Mouse (Mus musculus) limb, embryonic 13.5 days (tissue): Measurements from ENCODE around the gene Ift172. TPM values are rescaled to one million over a fixed set of nuclear protein-coding genes. Genes with fewer than 3 reads are reported as not detected.

Experiments used
- ATAC-seq: fragments of 200-750 bp; cut with Nextera tagmentation; 2 replicates; pipeline ENCODE4 v1.8.0; 2017; ENCODE audit warnings: low read depth, moderate number of reproducible peaks, moderate TSS enrichment; ENCODE audit not compliant: low FRiP score
- H3K27ac ChIP-seq: fragments of 300-500 bp; sonication (generic); 2 replicates; pipeline ENCODE4 v1.5.1; 2015; ENCODE audit warnings: inconsistent platforms, mild to moderate bottlenecking, moderate library complexity
- H3K27me3 ChIP-seq: fragments of 300-500 bp; sonication (generic); 2 replicates; pipeline ENCODE4 v1.6.1; 2015; ENCODE audit warnings: mild to moderate bottlenecking, inconsistent platforms
- H3K36me3 ChIP-seq: fragments of 300-500 bp; sonication (generic); 2 replicates; pipeline ENCODE4 v1.6.1; 2015; ENCODE audit warnings: inconsistent platforms, mild to moderate bottlenecking, moderate library complexity
- H3K4me1 ChIP-seq: fragments of 300-500 bp; sonication (generic); 2 replicates; pipeline ENCODE4 v1.6.1; 2015; ENCODE audit warnings: inconsistent platforms
- H3K4me2 ChIP-seq: fragments of 300-500 bp; sonication (generic); replicated peaks from 2 replicates; pipeline ENCODE4 v1.6.1; 2015; ENCODE audit warnings: inconsistent platforms, mild to moderate bottlenecking, moderate library complexity
- H3K4me3 ChIP-seq: fragments of 300-500 bp; sonication (generic); 2 replicates; pipeline ENCODE4 v1.5.1; 2015; ENCODE audit warnings: moderate library complexity, mild to moderate bottlenecking, inconsistent platforms
- H3K9ac ChIP-seq: fragments of 300-500 bp; sonication (generic); 2 replicates; pipeline ENCODE4 v1.6.1; 2015; ENCODE audit warnings: mild to moderate bottlenecking, inconsistent platforms
- H3K9me3 ChIP-seq: fragments of 300-500 bp; sonication (generic); 2 replicates; pipeline ENCODE4 v1.6.1; 2016; ENCODE audit warnings: inconsistent platforms
- WGBS: fragments of 180-500 bp; shearing (Covaris S2); methylation state at CpG from one replicate; pipeline ENCODE4 v1.1.7; 2015; 5-methylcytosine and 5-hydroxymethylcytosine counted together
- polyA plus RNA-seq: library from polyadenylated mRNA; unstranded; fragments of >200 nt; fragmentation: Nextera tagmentation; extraction: Ambion mirVana; gene quantifications from 2 replicates; pipeline ENCODE4 v1.2.1, GENCODE M21; 2015

Gene Ift172
- 37.8 and 45.0 TPM in 2 replicates for polyA plus RNA-seq

- peak; percentile 94 for ATAC-seq
- 2% methylated on average over 45 of the region's 45 CpGs for WGBS
Measured at GRCm38 (mm10) chr5:31290521-31291360, at the start of gene Ift172. Ift172 (minus strand) TSS chr5:31291116.

DNA sequence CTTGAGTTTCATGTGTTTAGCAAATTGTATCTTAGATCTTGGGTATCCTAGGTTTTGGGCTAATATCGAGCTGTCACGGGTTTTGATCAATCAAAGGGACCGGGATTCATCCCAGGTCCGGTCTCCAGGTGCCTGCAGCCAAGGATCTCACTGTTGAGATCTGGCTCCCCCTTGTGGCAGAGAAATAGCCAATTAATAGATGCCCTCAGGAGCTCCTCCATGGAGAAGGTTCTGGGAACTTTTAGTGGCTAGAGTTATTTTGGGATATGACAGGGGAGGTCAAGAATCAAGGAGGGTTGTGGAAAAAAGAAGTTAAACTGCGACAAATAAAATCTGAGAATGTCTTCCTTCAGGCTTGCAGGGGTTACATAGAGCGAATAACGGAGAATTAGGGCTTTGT is 37.3 kb upstream of the Ift172 start:
- no peak overlapping the region for H3K9ac ChIP-seq
- 41% methylated on average over 7 of the region's 7 CpGs for WGBS
- H3K4me3 ChIP-seq, result no peak overlapping the region
- peaks cover 4% of the 10 kb centered on the region; the same call in 1 of the 2 replicates for H3K9me3 ChIP-seq
- H3K27ac ChIP-seq, result no peak overlapping the region
- no peaks in the 10 kb centered on the region for H3K36me3 ChIP-seq
- no peak overlapping the region for H3K4me2 ChIP-seq
- no peaks in the 10 kb centered on the region for H3K4me1 ChIP-seq
- no peak for ATAC-seq
- no peaks in the 10 kb centered on the region for H3K27me3 ChIP-seq

More at GRCm38 (mm10) chr5:31290521-31291360, at the start of gene Ift172:
- H3K4me1 ChIP-seq, result peaks cover 30% of the 10 kb centered on the region
- H3K27me3 ChIP-seq, result no peaks in the 10 kb centered on the region
- peaks cover 37% of the 10 kb centered on the region for H3K36me3 ChIP-seq
- H3K4me2 ChIP-seq, result peak within 1 kb of the TSS; percentile 82
- H3K9ac ChIP-seq, result peak within 1 kb of the TSS; percentile 70
- H3K9me3 ChIP-seq, result no peaks in the 10 kb centered on the region
- H3K27ac ChIP-seq, result peak within 1 kb of the TSS; percentile 75
- peak within 1 kb of the TSS; percentile 58 for H3K4me3 ChIP-seq

- no peak overlapping the region for H3K4me2 ChIP-seq
- no peak overlapping the region for H3K4me3 ChIP-seq
- H3K27me3 ChIP-seq, result no peaks in the 10 kb centered on the region
- no peaks in the 10 kb centered on the region for H3K36me3 ChIP-seq
- H3K27ac ChIP-seq, result no peak overlapping the region
- H3K9me3 ChIP-seq, result no peaks in the 10 kb centered on the region
- WGBS, result 22% methylated on average over 5 of the region's 5 CpGs
- H3K4me1 ChIP-seq, result no peaks in the 10 kb centered on the region
- no peak for ATAC-seq
- H3K9ac ChIP-seq, result no peak overlapping the region
Measured at GRCm38 (mm10) chr5:31326850-31327249, 35.9 kb upstream of the Ift172 start.

GRCm38 (mm10) chr5:31324085-31324484 is 33.2 kb upstream of the Ift172 start:
- Histone ChIP-seq H3K4me3 (no peak overlapping the region), H3K4me1 (no peaks in the 10 kb centered on the region), H3K4me2 (no peak overlapping the region), H3K27me3 (no peaks in the 10 kb centered on the region), H3K9me3 (0 out of 2 replicates have a peak, but pooled peaks cover 3% of the 10 kb centered on the region), H3K27ac (no peak overlapping the region), H3K9ac (no peak overlapping the region), H3K36me3 (no peaks in the 10 kb centered on the region)
- ATAC-seq, result no peak
- 48% methylated on average over 3 of the region's 3 CpGs for WGBS

GRCm38 (mm10) chr5:31322776-31323175 is 31.9 kb upstream of the Ift172 start:
- ATAC-seq, result no peak
- Histone ChIP-seq H3K9ac (no peak overlapping the region), H3K27ac (no peak overlapping the region), H3K9me3 (0 out of 2 replicates have a peak, but pooled peaks cover 3% of the 10 kb centered on the region), H3K4me3 (no peak overlapping the region), H3K27me3 (no peaks in the 10 kb centered on the region), H3K4me1 (no peaks in the 10 kb centered on the region), H3K36me3 (no peaks in the 10 kb centered on the region), H3K4me2 (no peak overlapping the region)
- WGBS, result 84% methylated on average over 3 of the region's 3 CpGs

- Histone ChIP-seq H3K9me3 (no peaks in the 10 kb centered on the region), H3K4me3 (no peak overlapping the region), H3K36me3 (no peaks in the 10 kb centered on the region), H3K9ac (no peak overlapping the region), H3K27me3 (peaks cover 5% of the 10 kb centered on the region; the same call in 1 of the 2 replicates), H3K27ac (no peak overlapping the region), H3K4me1 (no peaks in the 10 kb centered on the region), H3K4me2 (no peak overlapping the region)
- WGBS, result 89% methylated on average over 8 of the region's 8 CpGs
- no peak for ATAC-seq
Measured at GRCm38 (mm10) chr5:31312806-31313205, 21.9 kb upstream of the Ift172 start.

DNA sequence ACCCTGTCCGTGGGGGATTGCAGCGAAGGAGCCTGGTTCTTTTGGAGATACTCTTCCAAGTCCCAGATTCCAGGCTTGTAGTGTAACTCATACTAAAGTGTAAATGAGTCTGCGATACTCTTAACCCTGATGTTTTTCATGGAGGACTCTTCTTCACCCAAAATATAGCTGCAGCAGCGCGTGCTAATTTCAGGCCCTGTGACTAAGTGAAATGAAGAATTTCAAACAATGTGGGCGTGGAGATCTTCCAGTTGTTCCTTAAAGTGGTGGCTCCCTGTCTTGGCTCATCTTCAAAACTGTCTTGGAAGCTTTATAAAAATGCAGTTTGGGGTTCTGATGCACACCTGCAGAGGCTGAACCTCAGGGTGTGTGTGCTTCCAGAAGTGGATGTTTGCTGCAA is 12.2 kb upstream of the Ift172 start:
- Histone ChIP-seq H3K4me3 (no peak overlapping the region), H3K9me3 (no peaks in the 10 kb centered on the region), H3K4me2 (no peak overlapping the region), H3K4me1 (no peaks in the 10 kb centered on the region), H3K27me3 (no peaks in the 10 kb centered on the region), H3K36me3 (no peaks in the 10 kb centered on the region), H3K9ac (no peak overlapping the region), H3K27ac (no peak overlapping the region)
- ATAC-seq, result no peak
- WGBS, result 88% methylated on average over 6 of the region's 6 CpGs

GRCm38 (mm10) chr5:31301866-31302265 is 10.9 kb upstream of the Ift172 start:
- no peaks in the 10 kb centered on the region for H3K4me1 ChIP-seq
- no peak overlapping the region for H3K27ac ChIP-seq
- H3K4me2 ChIP-seq, result no peak overlapping the region
- no peaks in the 10 kb centered on the region for H3K9me3 ChIP-seq
- 70% methylated on average over 8 of the region's 8 CpGs for WGBS
- ATAC-seq, result no peak
- H3K4me3 ChIP-seq, result no peak overlapping the region
- no peak overlapping the region for H3K9ac ChIP-seq
- no peaks in the 10 kb centered on the region for H3K36me3 ChIP-seq
- H3K27me3 ChIP-seq, result no peaks in the 10 kb centered on the region

- Histone ChIP-seq H3K4me2 (no peak overlapping the region), H3K27ac (no peak overlapping the region), H3K27me3 (no peaks in the 10 kb centered on the region), H3K9ac (no peak overlapping the region), H3K4me1 (peaks cover 14% of the 10 kb centered on the region), H3K4me3 (no peak overlapping the region), H3K36me3 (peaks cover 12% of the 10 kb centered on the region), H3K9me3 (no peaks in the 10 kb centered on the region)
- WGBS, result 52% methylated on average over 2 of the region's 2 CpGs
- ATAC-seq, result no peak
Measured at GRCm38 (mm10) chr5:31298486-31298885, 7.6 kb upstream of the Ift172 start.

DNA sequence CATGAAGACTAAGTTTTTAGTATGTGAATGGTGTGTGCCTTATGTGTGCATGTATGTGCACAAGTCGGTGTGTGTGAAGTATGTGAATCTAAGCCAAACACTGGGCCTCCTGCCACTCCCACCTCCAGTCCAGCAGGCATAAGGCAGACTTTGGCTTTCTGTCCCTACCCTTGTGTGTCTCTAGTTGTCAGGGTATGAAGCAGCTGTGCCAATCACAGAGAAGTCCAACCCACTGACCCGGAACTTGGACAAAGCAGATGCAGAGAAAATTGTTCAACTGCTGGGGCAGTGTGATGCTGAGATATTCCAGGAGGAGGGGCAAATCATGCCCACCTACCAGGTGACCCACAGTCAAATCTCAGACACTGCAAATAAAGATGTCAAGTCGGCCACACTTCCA is 7.1 kb upstream of the Ift172 start:
- Histone ChIP-seq H3K4me3 (no peak overlapping the region), H3K27me3 (no peaks in the 10 kb centered on the region), H3K4me1 (peaks cover 14% of the 10 kb centered on the region), H3K27ac (no peak overlapping the region), H3K36me3 (peaks cover 17% of the 10 kb centered on the region), H3K9me3 (no peaks in the 10 kb centered on the region), H3K9ac (no peak overlapping the region), H3K4me2 (no peak overlapping the region)
- ATAC-seq, result no peak
- WGBS, result 74% methylated on average over 3 of the region's 3 CpGs

GRCm38 (mm10) chr5:31297047-31297757 is 6.3 kb upstream of the Ift172 start, which contains the start of gene Gckr:
Gckr (plus strand) TSS chr5:31297443.
- H3K36me3 ChIP-seq, result peaks cover 21% of the 10 kb centered on the region
- peak within 1 kb of the TSS; percentile 90; the same call in 1 of the 2 replicates for H3K4me3 ChIP-seq
- no peak for ATAC-seq
- no peaks in the 10 kb centered on the region for H3K27me3 ChIP-seq
- no peaks in the 10 kb centered on the region for H3K9me3 ChIP-seq
- peak within 1 kb of the TSS; percentile 88 for H3K4me2 ChIP-seq
- no peak within 1 kb of the TSS for H3K27ac ChIP-seq
- H3K4me1 ChIP-seq, result peaks cover 14% of the 10 kb centered on the region
- 79% methylated on average over 13 of the region's 13 CpGs for WGBS
- H3K9ac ChIP-seq, result no peak within 1 kb of the TSS

DNA sequence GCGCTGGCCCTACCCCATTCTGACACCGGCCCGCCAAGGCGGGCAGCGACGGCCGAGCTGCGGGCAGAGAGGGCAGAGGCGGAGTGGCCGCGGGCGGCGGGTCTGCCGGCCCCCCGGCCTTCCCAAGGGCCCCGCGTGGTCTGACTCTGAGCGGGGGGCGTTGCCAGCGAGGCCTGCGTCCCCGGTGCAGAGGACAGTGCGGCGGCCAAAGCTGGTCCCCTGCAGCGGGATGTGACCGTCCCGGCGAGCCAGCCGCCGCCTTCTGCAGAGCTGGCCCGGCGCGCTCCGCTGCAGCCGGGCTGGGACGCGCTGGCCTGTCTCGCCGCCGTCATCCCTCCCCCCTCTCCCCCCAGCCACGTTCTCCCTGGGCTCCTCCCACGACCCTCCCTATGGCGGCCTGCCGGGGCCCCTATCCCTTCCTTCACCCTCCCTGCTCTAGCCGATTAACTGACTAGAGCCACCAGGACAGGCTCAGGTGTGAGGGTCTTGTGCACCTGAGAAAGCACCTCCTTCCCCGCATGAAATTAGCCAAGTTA is 4.8 kb upstream of the Ift172 start, which contains the start of gene Fndc4:
Fndc4 (minus strand) TSS at position 475 of the 536 bp plus-strand sequence.
- no peaks in the 10 kb centered on the region for H3K9me3 ChIP-seq
- H3K9ac ChIP-seq, result peak within 1 kb of the TSS; percentile 94
- under 1% methylated on average over 32 of the region's 46 CpGs for WGBS
- H3K4me3 ChIP-seq, result peak within 1 kb of the TSS; percentile 90
- peaks cover 21% of the 10 kb centered on the region for H3K36me3 ChIP-seq
- ATAC-seq, result peak; percentile 71
- H3K4me2 ChIP-seq, result peak within 1 kb of the TSS; percentile 88
- H3K27me3 ChIP-seq, result no peaks in the 10 kb centered on the region
- peaks cover 20% of the 10 kb centered on the region for H3K4me1 ChIP-seq
- H3K27ac ChIP-seq, result peak within 1 kb of the TSS; percentile 55; the same call in 1 of the 2 replicates
